Mouse (Mus musculus) c-Kit-positive CD71-negative TER-119-negative erythroid progenitor cells, embryonic 14.5 days (primary cell): ENCODE data around the gene Arhgap18.
A peak's percentile ranks its signal among the peaks of the same experiment; 100 is the strongest.

ENCODE experiments used
- DNase-seq: peaks from one replicate; pipeline ENCODE4 v3.0.0-alpha.2; 2013; ENCODE audit warnings: low read depth

Arhgap18 gene

GRCm38 (mm10) chr10:26832068-26832467 lies 78.8 kb downstream of the Arhgap18 start:
- DNase-seq: no peak

GRCm38 (mm10) chr10:26832669-26833249 lies 79.5 kb downstream of the Arhgap18 start:
- DNase-seq: no peak

GRCm38 (mm10) chr10:26833393-26833792 lies 80.2 kb downstream of the Arhgap18 start:
- DNase-seq: no peak

GRCm38 (mm10) chr10:26849311-26849710 lies 96.1 kb downstream of the Arhgap18 start:
- no peak for DNase-seq

GRCm38 (mm10) chr10:26849854-26850253 lies 96.6 kb downstream of the Arhgap18 start:
- no peak for DNase-seq

- no peak for DNase-seq
Observed at GRCm38 (mm10) chr10:26854556-26855100, 101.4 kb downstream of the Arhgap18 start.

- no peak for DNase-seq
Observed at GRCm38 (mm10) chr10:26855851-26856535, 102.8 kb downstream of the Arhgap18 start.

- no peak for DNase-seq
Observed at GRCm38 (mm10) chr10:26857583-26857982, 104.4 kb downstream of the Arhgap18 start.

GRCm38 (mm10) chr10:26858537-26858936 lies 105.3 kb downstream of the Arhgap18 start:
- no peak for DNase-seq

GRCm38 (mm10) chr10:26861231-26861630 lies 108.0 kb downstream of the Arhgap18 start:
- DNase-seq: no peak

- DNase-seq: no peak
Observed at GRCm38 (mm10) chr10:26862207-26862606, 109.0 kb downstream of the Arhgap18 start.

GRCm38 (mm10) chr10:26863982-26864381 lies 110.8 kb downstream of the Arhgap18 start:
- no peak for DNase-seq

GRCm38 (mm10) chr10:26870802-26871201 lies 117.6 kb downstream of the Arhgap18 start:
- no peak for DNase-seq

- DNase-seq: no peak
Observed at GRCm38 (mm10) chr10:26877309-26877708, 124.1 kb downstream of the Arhgap18 start.

GRCm38 (mm10) chr10:26878924-26879600 lies 125.8 kb downstream of the Arhgap18 start:
- no peak for DNase-seq

GRCm38 (mm10) chr10:26884949-26885348 lies 131.7 kb downstream of the Arhgap18 start:
- no peak for DNase-seq

GRCm38 (mm10) chr10:26889226-26889625 lies 136.0 kb downstream of the Arhgap18 start:
- DNase-seq: no peak

- DNase-seq: no peak
Observed at GRCm38 (mm10) chr10:26889754-26890153, 136.5 kb downstream of the Arhgap18 start.

GRCm38 (mm10) chr10:26890269-26890955 lies 137.2 kb downstream of the Arhgap18 start:
- peak; percentile 63 for DNase-seq

- DNase-seq: no peak
Observed at GRCm38 (mm10) chr10:26893091-26893490, 139.9 kb downstream of the Arhgap18 start.

GRCm38 (mm10) chr10:26895726-26896125 lies 142.5 kb downstream of the Arhgap18 start:
- DNase-seq: peak; percentile 10

- DNase-seq: no peak
Observed at GRCm38 (mm10) chr10:26900426-26900825, 147.2 kb downstream of the Arhgap18 start.
